Mouse (Mus musculus) right cerebral cortex, adult 2 months (tissue): ENCODE measurements at regions not wholly inside any gene's neighbourhood (a gene's known extent, or its start where the extent isn't known, plus 50 kb on each side); places are given as distances from the start of the nearest gene placed in this dataset.

ENCODE experiments used
- DNase-seq, 2 experiments: peaks; one replicate each; pipeline ENCODE4 v3.0.0; 2021 to 2022; ENCODE audit warnings: low spot score in 2 of 2

GRCm38 (mm10) chr6:118330496-118330895 is 88.8 kb downstream of the Bms1 start:
- no peak for DNase-seq

GRCm38 (mm10) chr6:118327458-118327857 is 91.8 kb downstream of the Bms1 start:
- no peak for DNase-seq

GRCm38 (mm10) chr6:118325681-118326080 is 93.6 kb downstream of the Bms1 start:
- no peak for DNase-seq

- DNase-seq: no peak
Measured at GRCm38 (mm10) chr6:118324559-118324958, 94.7 kb downstream of the Bms1 start.

GRCm38 (mm10) chr6:118323052-118323451 is 96.2 kb downstream of the Bms1 start:
- no peak for DNase-seq

GRCm38 (mm10) chr6:118322631-118323030 is 96.6 kb downstream of the Bms1 start:
- DNase-seq: no peak

GRCm38 (mm10) chr6:118322061-118322460 is 97.2 kb downstream of the Bms1 start:
- no peak for DNase-seq

GRCm38 (mm10) chr6:118320021-118320525 is 99.2 kb downstream of the Bms1 start:
- no peak for DNase-seq

GRCm38 (mm10) chr6:118315881-118316280 is 103.4 kb downstream of the Bms1 start:
- no peak for DNase-seq

GRCm38 (mm10) chr6:118314941-118315687 is 104.2 kb downstream of the Bms1 start:
- DNase-seq: no peak

- no peak for DNase-seq
Measured at GRCm38 (mm10) chr6:118311081-118311480, 108.2 kb downstream of the Bms1 start.

- DNase-seq: no peak
Measured at GRCm38 (mm10) chr6:118309923-118310322, 109.4 kb downstream of the Bms1 start.

- no peak for DNase-seq
Measured at GRCm38 (mm10) chr6:118308586-118308985, 110.7 kb downstream of the Bms1 start.

GRCm38 (mm10) chr6:118307481-118307880 is 110.0 kb upstream of the Ret start:
- DNase-seq: no peak

GRCm38 (mm10) chr6:118305209-118305608 is 107.7 kb upstream of the Ret start:
- no peak for DNase-seq

GRCm38 (mm10) chr6:118302783-118303350 is 105.3 kb upstream of the Ret start:
- DNase-seq: peak in 1 of 2 experiments; percentile 4

GRCm38 (mm10) chr6:118301880-118302782 is 104.6 kb upstream of the Ret start:
- no peak for DNase-seq

GRCm38 (mm10) chr6:118300781-118301180 is 103.3 kb upstream of the Ret start:
- no peak for DNase-seq

GRCm38 (mm10) chr6:118297576-118297975 is 100.1 kb upstream of the Ret start:
- no peak for DNase-seq

GRCm38 (mm10) chr6:118293986-118294385 is 96.5 kb upstream of the Ret start:
- DNase-seq: no peak

GRCm38 (mm10) chr6:118292928-118293327 is 95.4 kb upstream of the Ret start:
- no peak for DNase-seq

- no peak for DNase-seq
Measured at GRCm38 (mm10) chr6:118292272-118292671, 94.8 kb upstream of the Ret start.
